Mouse (Mus musculus) midbrain, embryonic 13.5 days (tissue): ENCODE data around the gene Mfsd1. TPM values are rescaled to one million over a fixed set of nuclear protein-coding genes. Genes with fewer than 3 reads are reported as not detected.

Experiments
- ATAC-seq: fragments of 200-750 bp; cut with Nextera tagmentation; 2 replicates; pipeline ENCODE4 v1.8.0; 2017; ENCODE audit warnings: mild to moderate bottlenecking, moderate TSS enrichment, moderate library complexity
- H3K27ac ChIP-seq: fragments of 300-500 bp; sonication (generic); 2 replicates; pipeline ENCODE4 v1.5.1; 2015; ENCODE audit warnings: inconsistent platforms, mild to moderate bottlenecking, moderate library complexity
- H3K27me3 ChIP-seq: fragments of 300-500 bp; sonication (generic); 2 replicates; pipeline ENCODE4 v1.6.1; 2015; ENCODE audit warnings: mild to moderate bottlenecking, inconsistent platforms
- H3K36me3 ChIP-seq: fragments of 300-500 bp; sonication (generic); 2 replicates; pipeline ENCODE4 v1.6.1; 2015; ENCODE audit warnings: mild to moderate bottlenecking, inconsistent platforms
- H3K4me1 ChIP-seq: fragments of 300-500 bp; sonication (generic); replicated peaks from 2 replicates; pipeline ENCODE4 v1.6.1; 2015; ENCODE audit warnings: inconsistent platforms
- H3K4me2 ChIP-seq: fragments of 300-500 bp; sonication (generic); replicated peaks from 2 replicates; pipeline ENCODE4 v1.6.1; 2015; ENCODE audit warnings: moderate library complexity, mild to moderate bottlenecking, inconsistent platforms
- H3K4me3 ChIP-seq: fragments of 300-500 bp; sonication (generic); replicated peaks from 2 replicates; pipeline ENCODE4 v1.5.1; 2015; ENCODE audit warnings: mild to moderate bottlenecking, inconsistent platforms
- H3K9ac ChIP-seq: fragments of 300-500 bp; sonication (generic); replicated peaks from 2 replicates; pipeline ENCODE4 v1.6.1; 2015; ENCODE audit warnings: mild to moderate bottlenecking, inconsistent platforms
- H3K9me3 ChIP-seq: fragments of 300-500 bp; sonication (generic); 2 replicates; pipeline ENCODE4 v1.6.1; 2016; ENCODE audit warnings: mild to moderate bottlenecking, inconsistent platforms
- WGBS: fragments of 180-500 bp; shearing (Covaris S2); methylation state at CpG from one replicate; pipeline ENCODE4 v1.1.7; 2015; 5-methylcytosine and 5-hydroxymethylcytosine counted together
- polyA plus RNA-seq: library from polyadenylated mRNA; unstranded; fragments of >200 nt; fragmentation: Nextera tagmentation; extraction: Ambion mirVana; gene quantifications from 2 replicates; pipeline ENCODE4 v1.2.1, GENCODE M21; 2015

Mfsd1 gene
- polyA plus RNA-seq, 1 experiment from 2014 or later: 40.1 TPM

DNA sequence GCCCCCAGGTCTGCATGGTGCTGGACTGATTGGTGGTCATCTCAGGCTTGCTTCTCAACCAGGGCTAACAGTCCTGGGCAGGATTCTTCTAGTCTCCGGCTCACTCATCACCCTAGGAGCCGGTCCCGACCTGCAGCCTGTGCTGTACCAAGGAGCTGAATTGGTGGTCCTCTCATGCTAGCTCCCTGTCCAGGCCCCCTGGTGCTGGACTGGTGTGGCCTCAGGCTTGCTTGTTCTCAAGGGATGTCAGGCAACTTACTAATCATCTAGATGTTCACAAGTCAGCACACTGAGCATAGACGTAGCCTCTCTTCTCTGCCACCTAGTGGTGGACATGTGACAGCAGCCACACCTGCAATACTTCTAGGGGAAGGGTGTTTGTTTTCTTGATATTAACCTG lies 9.6 kb upstream of the Mfsd1 start:
- Histone ChIP-seq H3K9ac (no peak overlapping the region), H3K4me3 (no peak overlapping the region), H3K4me2 (no peak overlapping the region), H3K27ac (no peak overlapping the region), H3K4me1 (peaks cover 10% of the 10 kb centered on the region; the same call in 1 of the 2 replicates), H3K27me3 (peaks cover 35% of the 10 kb centered on the region), H3K9me3 (no peaks in the 10 kb centered on the region), H3K36me3 (no peaks in the 10 kb centered on the region)
- ATAC-seq: peak; percentile 53
- 66% methylated on average over 4 of the region's 4 CpGs for WGBS

DNA sequence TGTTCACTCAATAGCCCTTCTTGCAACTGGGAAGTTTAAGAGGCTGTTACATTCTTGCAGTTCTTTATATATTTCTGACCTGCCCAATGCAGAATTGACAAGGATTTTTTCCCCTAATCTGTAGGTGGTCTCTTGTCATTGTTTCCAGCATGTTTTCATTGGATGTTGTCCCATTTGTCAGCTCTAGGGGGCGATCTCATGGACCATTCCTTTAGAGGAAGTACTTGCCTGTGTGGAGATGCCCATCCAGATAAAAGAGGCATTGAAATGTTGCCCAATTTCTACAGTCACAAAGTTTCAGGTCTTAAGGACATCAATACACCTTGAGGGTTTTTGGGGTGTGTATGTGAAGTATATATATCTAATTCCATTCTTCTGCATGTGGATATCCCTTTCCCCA lies 9.0 kb upstream of the Mfsd1 start:
- Histone ChIP-seq H3K9me3 (no peaks in the 10 kb centered on the region), H3K27me3 (peaks cover 35% of the 10 kb centered on the region), H3K4me2 (no peak overlapping the region), H3K9ac (no peak overlapping the region), H3K27ac (no peak overlapping the region), H3K4me3 (no peak overlapping the region), H3K4me1 (peaks cover 8% of the 10 kb centered on the region; the same call in 1 of the 2 replicates), H3K36me3 (no peaks in the 10 kb centered on the region)
- 0% methylated on average over 1 of the region's 1 CpGs for WGBS
- ATAC-seq: no peak

DNA sequence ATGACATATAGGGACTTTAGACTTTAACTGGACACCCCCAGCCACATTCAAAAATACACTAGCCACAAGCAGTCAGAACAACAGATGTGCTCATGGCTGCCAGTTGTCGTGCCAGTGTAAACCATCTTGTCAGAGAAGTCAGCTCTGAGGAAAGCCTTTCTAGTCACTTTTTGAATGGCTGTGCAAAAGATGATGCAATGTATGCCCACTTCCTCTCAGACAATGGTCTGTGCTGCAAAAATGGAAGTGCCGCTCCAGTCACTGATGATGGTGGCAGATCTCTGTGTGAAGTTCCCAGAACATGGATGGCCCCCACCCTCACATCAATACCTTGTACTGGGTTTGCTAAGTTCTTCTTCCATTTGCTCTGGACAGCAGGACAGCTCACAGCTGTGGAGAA lies 6.3 kb upstream of the Mfsd1 start:
- peaks cover 37% of the 10 kb centered on the region for H3K27me3 ChIP-seq
- WGBS: 83% methylated on average over 2 of the region's 2 CpGs
- H3K4me3 ChIP-seq: no peak overlapping the region
- no peak overlapping the region for H3K9ac ChIP-seq
- no peak overlapping the region for H3K4me2 ChIP-seq
- no peaks in the 10 kb centered on the region for H3K36me3 ChIP-seq
- H3K27ac ChIP-seq: no peak overlapping the region
- peaks cover 8% of the 10 kb centered on the region; the same call in 1 of the 2 replicates for H3K4me1 ChIP-seq
- H3K9me3 ChIP-seq: no peaks in the 10 kb centered on the region
- ATAC-seq: no peak

DNA sequence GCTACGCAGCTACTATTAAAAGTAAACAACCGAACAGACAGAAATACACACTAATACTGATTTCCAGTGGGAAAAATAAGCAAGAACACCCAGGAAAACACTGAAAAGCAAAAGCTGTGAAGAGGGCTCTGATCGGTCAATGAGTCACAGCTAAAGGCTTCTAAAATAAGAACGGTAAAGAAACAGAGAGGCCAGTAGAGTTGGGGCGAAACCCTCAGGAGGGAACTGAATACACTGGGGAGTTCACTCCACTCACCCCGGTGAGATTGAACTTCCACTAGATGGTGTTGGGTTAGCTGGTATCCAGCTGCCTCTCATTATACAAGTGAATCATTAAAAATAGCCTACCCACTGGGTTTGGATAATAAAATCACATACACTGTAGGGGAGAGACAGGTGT lies 5.8 kb upstream of the Mfsd1 start:
- no peak overlapping the region for H3K4me2 ChIP-seq
- H3K9me3 ChIP-seq: no peaks in the 10 kb centered on the region
- H3K27ac ChIP-seq: no peak overlapping the region
- H3K9ac ChIP-seq: no peak overlapping the region
- 88% methylated on average over 6 of the region's 6 CpGs for WGBS
- ATAC-seq: no peak
- peaks cover 6% of the 10 kb centered on the region; the same call in 1 of the 2 replicates for H3K4me1 ChIP-seq
- H3K36me3 ChIP-seq: no peaks in the 10 kb centered on the region
- no peak overlapping the region for H3K4me3 ChIP-seq
- peaks cover 42% of the 10 kb centered on the region for H3K27me3 ChIP-seq

DNA sequence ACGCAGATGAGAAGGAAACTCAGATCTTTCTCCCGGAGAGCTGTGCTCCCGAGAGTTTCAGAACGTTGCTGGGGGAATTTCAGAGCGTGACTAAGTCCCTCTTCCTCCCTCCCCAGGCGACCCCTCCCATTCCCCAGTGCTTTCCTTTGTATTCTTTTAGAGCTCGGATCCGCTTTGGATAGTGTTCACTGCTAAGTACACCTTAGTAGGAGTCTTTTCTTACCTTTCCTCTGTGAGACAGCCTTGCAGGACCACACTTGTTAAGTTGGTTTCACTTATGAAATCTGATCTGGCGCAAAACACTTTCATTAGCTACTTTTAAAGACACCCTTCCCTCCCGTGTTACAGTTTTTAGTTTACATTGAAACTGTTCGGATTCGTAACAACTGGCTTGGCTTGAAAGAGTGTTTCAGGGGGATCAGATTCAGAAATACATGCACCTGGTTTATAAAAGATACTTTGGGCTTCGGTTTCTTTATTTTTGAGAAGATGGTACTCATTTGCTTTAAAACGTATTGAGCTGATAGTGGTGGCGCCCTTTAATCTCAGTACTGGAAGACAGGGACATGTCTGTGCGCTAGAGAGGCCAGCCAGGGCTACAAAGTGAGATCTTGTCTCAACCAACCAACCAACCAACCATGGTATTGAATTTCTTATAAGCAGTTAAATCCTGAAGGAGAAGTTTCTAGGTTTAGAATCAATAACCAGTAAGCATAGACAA lies 744 bp downstream of the Mfsd1 start:
- peaks cover 20% of the 10 kb centered on the region; the same call in 1 of the 2 replicates for H3K27me3 ChIP-seq
- ATAC-seq: peak; percentile 35; the same call in 1 of the 2 replicates
- 21% methylated on average over 16 of the region's 16 CpGs for WGBS

DNA sequence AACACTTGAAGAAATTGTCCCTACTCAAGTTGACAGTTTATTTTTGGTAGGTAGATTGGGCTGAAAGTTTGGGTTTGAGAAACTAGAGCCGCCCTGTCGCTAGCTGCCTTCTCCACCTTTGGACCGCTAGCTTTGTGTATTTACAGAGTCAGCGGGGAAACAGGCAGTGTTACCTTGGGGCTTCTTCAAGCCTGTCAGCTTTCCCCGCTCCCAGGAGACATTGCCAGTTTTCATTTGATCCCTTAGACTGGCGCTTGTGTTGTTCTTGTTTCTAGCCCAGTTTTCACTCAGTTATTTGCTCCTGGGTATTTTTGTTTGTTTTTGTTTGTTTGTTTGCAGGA lies 1.3 kb downstream of the Mfsd1 start:
- Histone ChIP-seq H3K9ac (no peak overlapping the region), H3K4me2 (peak overlapping the region; percentile 93), H3K9me3 (no peaks in the 10 kb centered on the region), H3K4me1 (peaks cover 13% of the 10 kb centered on the region), H3K27ac (no peak overlapping the region), H3K4me3 (peak overlapping the region; percentile 90), H3K27me3 (peaks cover 20% of the 10 kb centered on the region; the same call in 1 of the 2 replicates), H3K36me3 (peaks cover 26% of the 10 kb centered on the region)
- 84% methylated on average over 6 of the region's 6 CpGs for WGBS
- ATAC-seq: no peak

More for the DNA sequence above, 744 bp downstream of the Mfsd1 start:
- Histone ChIP-seq H3K9me3 (no peaks in the 10 kb centered on the region), H3K4me1 (peaks cover 13% of the 10 kb centered on the region), H3K4me2 (peak overlapping the region; percentile 93), H3K4me3 (peak overlapping the region; percentile 90), H3K27ac (peak overlapping the region; percentile 76; the same call in 1 of the 2 replicates), H3K36me3 (peaks cover 23% of the 10 kb centered on the region), H3K9ac (peak overlapping the region; percentile 84)

DNA sequence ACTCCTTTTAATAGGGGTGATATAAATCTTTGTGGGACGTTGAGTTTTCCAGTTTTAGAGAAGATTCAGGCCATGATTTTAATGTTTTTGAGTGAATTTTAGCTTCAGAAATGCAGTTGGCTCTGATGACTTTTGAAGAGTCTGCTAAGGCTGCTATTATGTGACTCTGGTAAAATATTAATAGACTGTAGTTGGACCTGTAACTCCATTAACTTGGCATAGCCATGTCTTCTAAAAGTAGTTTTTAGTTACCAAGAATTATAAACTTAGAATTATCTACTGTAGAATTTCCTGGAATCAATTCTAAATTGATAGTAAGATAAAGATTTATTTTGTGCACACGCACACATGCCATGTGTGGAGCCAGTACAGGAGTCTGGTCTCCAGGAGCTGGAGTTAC lies 4.0 kb downstream of the Mfsd1 start:
- Histone ChIP-seq H3K27ac (no peak overlapping the region), H3K4me3 (no peak overlapping the region), H3K36me3 (peaks cover 53% of the 10 kb centered on the region), H3K4me1 (peaks cover 13% of the 10 kb centered on the region), H3K27me3 (peaks cover 3% of the 10 kb centered on the region; the same call in 1 of the 2 replicates), H3K4me2 (no peak overlapping the region), H3K9me3 (no peaks in the 10 kb centered on the region), H3K9ac (no peak overlapping the region)
- 93% methylated on average over 2 of the region's 2 CpGs for WGBS
- ATAC-seq: no peak

DNA sequence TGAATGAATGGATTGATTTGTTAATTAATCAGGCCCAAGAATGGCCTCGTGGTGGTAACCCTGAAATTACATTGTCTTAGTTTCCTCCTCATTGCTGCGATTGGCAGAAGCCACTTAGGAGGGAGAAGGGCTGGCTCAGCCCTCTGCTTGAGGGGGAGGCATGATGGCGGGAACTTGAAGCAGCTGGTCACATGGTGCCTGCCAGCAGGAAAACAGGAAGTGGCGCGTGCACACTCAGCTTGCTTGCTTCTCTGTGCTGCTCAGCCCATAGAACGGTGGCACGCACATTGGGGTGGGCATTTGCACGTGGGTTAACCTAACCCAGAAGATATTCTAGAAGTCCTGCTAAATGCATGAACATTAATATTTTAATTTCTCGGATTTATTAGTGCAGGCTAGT lies 4.9 kb downstream of the Mfsd1 start:
- ATAC-seq: no peak
- Histone ChIP-seq H3K9me3 (no peaks in the 10 kb centered on the region), H3K36me3 (peaks cover 62% of the 10 kb centered on the region), H3K4me3 (no peak overlapping the region), H3K27ac (no peak overlapping the region), H3K9ac (no peak overlapping the region), H3K4me2 (no peak overlapping the region), H3K27me3 (no peaks in the 10 kb centered on the region), H3K4me1 (peaks cover 11% of the 10 kb centered on the region)
- WGBS: 89% methylated on average over 9 of the region's 9 CpGs

DNA sequence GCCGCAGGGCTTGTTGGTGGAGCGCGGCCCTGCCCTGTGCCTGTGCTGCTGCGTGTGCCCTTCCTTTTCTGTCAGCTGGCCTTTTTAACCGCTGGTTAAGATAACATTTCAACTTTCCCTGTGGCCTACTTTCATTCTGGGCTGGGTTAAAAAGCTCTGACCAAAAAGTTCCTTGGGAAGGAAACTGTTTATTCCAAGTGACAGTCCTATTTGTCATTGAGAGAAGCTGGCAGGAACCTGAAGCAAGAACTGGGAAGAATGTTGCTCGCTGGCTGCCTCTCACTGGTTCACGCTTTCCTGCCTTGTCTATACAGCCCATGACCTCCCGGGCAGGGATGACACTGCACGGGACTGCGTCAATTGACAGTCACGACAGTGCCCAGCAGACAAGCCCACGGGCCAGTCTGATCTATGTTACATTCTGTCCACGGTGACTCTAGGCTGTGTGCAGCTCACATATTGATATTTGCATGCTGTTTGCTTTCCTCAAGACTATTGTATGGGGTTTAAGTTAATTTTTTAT lies 19.1 kb downstream of the Mfsd1 start:
- peaks cover 58% of the 10 kb centered on the region for H3K36me3 ChIP-seq
- no peak overlapping the region for H3K4me2 ChIP-seq
- WGBS: 95% methylated on average over 13 of the region's 13 CpGs
- no peak overlapping the region for H3K4me3 ChIP-seq
- ATAC-seq: no peak
- H3K27ac ChIP-seq: no peak overlapping the region
- H3K9ac ChIP-seq: no peak overlapping the region
- H3K27me3 ChIP-seq: no peaks in the 10 kb centered on the region
- no peaks in the 10 kb centered on the region for H3K9me3 ChIP-seq
- 0 out of 2 replicates have a peak, but pooled peaks cover 6% of the 10 kb centered on the region for H3K4me1 ChIP-seq

DNA sequence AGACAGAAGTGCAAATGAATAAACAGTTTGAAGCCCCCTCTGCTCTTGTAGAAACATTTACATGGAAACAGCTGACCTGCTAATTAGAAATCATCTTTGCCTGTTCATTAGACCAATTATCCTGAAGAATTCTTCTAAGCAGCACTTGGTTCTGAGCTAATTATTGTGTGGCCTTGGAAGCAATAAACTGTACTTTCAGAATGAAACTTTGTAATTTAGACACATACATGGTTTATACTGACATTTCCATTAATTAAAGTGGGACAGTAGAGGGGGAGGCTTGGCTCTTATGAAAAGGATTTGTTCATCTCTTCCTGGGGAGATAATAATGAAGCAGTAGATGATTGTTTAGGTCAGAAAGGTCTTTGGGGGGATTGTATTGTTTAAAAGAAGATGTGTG lies 35.7 kb downstream of the Mfsd1 start:
- no peak for ATAC-seq
- H3K27ac ChIP-seq: no peak overlapping the region
- H3K4me1 ChIP-seq: no peaks in the 10 kb centered on the region
- H3K4me2 ChIP-seq: no peak overlapping the region
- no peak overlapping the region for H3K9ac ChIP-seq
- H3K9me3 ChIP-seq: 0 out of 2 replicates have a peak, but pooled peaks cover 3% of the 10 kb centered on the region
- no peak overlapping the region for H3K4me3 ChIP-seq
- no peaks in the 10 kb centered on the region for H3K27me3 ChIP-seq
- no peaks in the 10 kb centered on the region for H3K36me3 ChIP-seq

DNA sequence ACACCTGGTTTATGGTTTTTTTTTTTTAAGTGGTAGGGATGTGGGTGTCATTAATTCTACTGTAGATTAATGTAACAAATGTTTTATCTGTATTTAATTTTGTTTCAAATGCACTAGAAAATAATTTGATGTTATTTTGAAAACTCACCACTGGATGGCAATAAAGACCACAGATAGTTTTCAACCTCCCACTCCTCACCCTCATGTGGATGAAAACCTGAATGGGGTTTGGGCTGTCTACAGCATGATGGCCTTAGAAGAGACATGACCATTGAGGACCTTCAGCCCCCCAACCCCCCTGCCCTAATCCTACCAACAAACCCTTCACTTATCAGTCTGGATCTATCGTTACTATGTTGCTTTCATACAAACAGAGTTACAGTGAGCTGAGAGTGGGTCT lies 42.1 kb downstream of the Mfsd1 start:
- no peak overlapping the region for H3K4me3 ChIP-seq
- 79% methylated on average over 1 of the region's 1 CpGs for WGBS
- ATAC-seq: peak; percentile 84

DNA sequence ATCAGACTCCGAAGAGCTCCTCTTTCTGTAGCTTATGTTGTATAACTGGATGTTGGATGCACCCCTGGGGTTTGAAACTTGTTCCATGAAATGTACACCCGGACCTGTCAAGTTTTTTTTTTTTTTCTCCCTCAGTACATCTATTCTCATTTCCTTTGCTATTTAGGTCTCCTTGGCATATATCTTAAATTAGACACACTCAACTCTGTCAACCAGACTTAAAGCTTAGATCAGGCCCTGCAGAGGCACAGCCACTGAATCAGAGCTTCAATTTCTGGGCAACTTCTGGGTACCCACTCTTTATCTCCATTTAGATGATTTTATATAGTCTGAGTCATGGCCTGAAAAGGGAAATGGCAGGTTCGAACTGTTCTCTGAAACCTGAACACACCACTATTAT lies 60.6 kb downstream of the Mfsd1 start:
- Histone ChIP-seq H3K27ac (no peak overlapping the region), H3K4me2 (no peak overlapping the region), H3K27me3 (no peaks in the 10 kb centered on the region), H3K4me1 (peaks cover 9% of the 10 kb centered on the region), H3K36me3 (no peaks in the 10 kb centered on the region), H3K9me3 (no peaks in the 10 kb centered on the region), H3K9ac (no peak overlapping the region), H3K4me3 (no peak overlapping the region)
- no peak for ATAC-seq
- 94% methylated on average over 3 of the region's 3 CpGs for WGBS

More for the DNA sequence above, 42.1 kb downstream of the Mfsd1 start:
- no peak overlapping the region for H3K9ac ChIP-seq
- no peaks in the 10 kb centered on the region for H3K9me3 ChIP-seq
- H3K27me3 ChIP-seq: no peaks in the 10 kb centered on the region
- H3K4me1 ChIP-seq: no peaks in the 10 kb centered on the region
- H3K27ac ChIP-seq: no peak overlapping the region
- H3K36me3 ChIP-seq: no peaks in the 10 kb centered on the region
- H3K4me2 ChIP-seq: no peak overlapping the region
